Mouse (Mus musculus) megakaryocyte, embryonic 14.5 days (primary cell): ENCODE results near the gene Kremen2.

Experiments
- FLI1 ChIP-seq: IDR thresholded peaks from 2 replicates; pipeline ENCODE4 v1.6.1; 2012; ENCODE audit warnings: low read length, inconsistent platforms, mixed read lengths
- GATA1 ChIP-seq: IDR thresholded peaks from 3 replicates; pipeline ENCODE4 v1.6.1; 2012; ENCODE audit warnings: mixed read lengths, low read length, inconsistent platforms, borderline replicate concordance

- TF ChIP-seq GATA1: no peak
- TF ChIP-seq FLI1: no peak
These were observed 39.4 kb downstream of the Kremen2 start for GRCm38 (mm10) chr17:23706212-23706611.
